Mouse (Mus musculus) embryonic facial prominence, embryonic 13.5 days (tissue): ENCODE data around the gene Tbc1d19. TPM values are rescaled to one million over a fixed set of nuclear protein-coding genes. Genes with fewer than 3 reads are reported as not detected.

Source experiments
- ATAC-seq: fragments of 200-750 bp; cut with Nextera tagmentation; 2 replicates; pipeline ENCODE4 v1.8.0; 2017; ENCODE audit warnings: low read depth; ENCODE audit not compliant: insufficient number of reproducible peaks, insufficient read depth, low FRiP score, low TSS enrichment
- H3K27ac ChIP-seq: fragments of 300-500 bp; sonication (generic); 2 replicates; pipeline ENCODE4 v1.5.1; 2015; ENCODE audit warnings: moderate library complexity, mild to moderate bottlenecking, inconsistent platforms
- H3K27me3 ChIP-seq: fragments of 300-500 bp; sonication (generic); 2 replicates; pipeline ENCODE4 v1.6.1; 2015; ENCODE audit warnings: mild to moderate bottlenecking, inconsistent platforms
- H3K36me3 ChIP-seq: fragments of 300-500 bp; sonication (generic); 2 replicates; pipeline ENCODE4 v1.6.1; 2015; ENCODE audit warnings: mild to moderate bottlenecking, inconsistent platforms
- H3K4me1 ChIP-seq: fragments of 300-500 bp; sonication (generic); 2 replicates; pipeline ENCODE4 v1.6.1; 2015; ENCODE audit warnings: inconsistent platforms
- H3K4me2 ChIP-seq: fragments of 300-500 bp; sonication (generic); 2 replicates; pipeline ENCODE4 v1.6.1; 2015; ENCODE audit warnings: moderate library complexity, mild to moderate bottlenecking, inconsistent platforms
- H3K4me3 ChIP-seq: fragments of 300-500 bp; sonication (generic); 2 replicates; pipeline ENCODE4 v1.5.1; 2015; ENCODE audit warnings: mild to moderate bottlenecking, inconsistent platforms
- H3K9ac ChIP-seq: fragments of 300-500 bp; sonication (generic); 2 replicates; pipeline ENCODE4 v1.6.1; 2015; ENCODE audit warnings: mild to moderate bottlenecking, inconsistent platforms
- H3K9me3 ChIP-seq: fragments of 300-500 bp; sonication (generic); 2 replicates; pipeline ENCODE4 v1.6.1; 2016; ENCODE audit warnings: inconsistent platforms
- WGBS: fragments of 180-500 bp; shearing (Covaris S2); methylation state at CpG from one replicate; pipeline ENCODE4 v1.1.7; 2015; ENCODE audit warnings: mixed read lengths; 5-methylcytosine and 5-hydroxymethylcytosine counted together
- polyA plus RNA-seq: library from polyadenylated mRNA; unstranded; fragments of >200 nt; fragmentation: Nextera tagmentation; extraction: Ambion mirVana; gene quantifications from 2 replicates; pipeline ENCODE4 v1.2.1, GENCODE M21; 2015

The Tbc1d19 gene
- polyA plus RNA-seq, 1 experiment from 2014 or later: 51.5 TPM

- H3K27me3 ChIP-seq: no peaks in the 10 kb centered on the region
- ATAC-seq: no peak
- no peak overlapping the region for H3K9ac ChIP-seq
- H3K36me3 ChIP-seq: no peaks in the 10 kb centered on the region
- 90% methylated on average over 4 of the region's 4 CpGs for WGBS
- H3K4me2 ChIP-seq: no peak overlapping the region
- no peaks in the 10 kb centered on the region for H3K9me3 ChIP-seq
- H3K4me3 ChIP-seq: no peak overlapping the region
- H3K27ac ChIP-seq: no peak overlapping the region
- 0 out of 2 replicates have a peak, but pooled peaks cover 4% of the 10 kb centered on the region for H3K4me1 ChIP-seq
Observed at GRCm38 (mm10) chr5:53937187-53937586, 127.8 kb downstream of the Tbc1d19 start.

GRCm38 (mm10) chr5:53939026-53939425, 129.6 kb downstream of the Tbc1d19 start:
- H3K4me1 ChIP-seq: 0 out of 2 replicates have a peak, but pooled peaks cover 4% of the 10 kb centered on the region
- H3K27me3 ChIP-seq: no peaks in the 10 kb centered on the region
- H3K4me3 ChIP-seq: no peak overlapping the region
- H3K9ac ChIP-seq: no peak overlapping the region
- WGBS: 75% methylated on average over 7 of the region's 7 CpGs
- ATAC-seq: no peak
- H3K4me2 ChIP-seq: no peak overlapping the region
- no peaks in the 10 kb centered on the region for H3K36me3 ChIP-seq
- H3K27ac ChIP-seq: no peak overlapping the region
- no peaks in the 10 kb centered on the region for H3K9me3 ChIP-seq

GRCm38 (mm10) chr5:53941322-53942024, 132.1 kb downstream of the Tbc1d19 start:
- H3K9ac ChIP-seq: no peak overlapping the region
- 66% methylated on average over 11 of the region's 11 CpGs for WGBS
- H3K4me1 ChIP-seq: 0 out of 2 replicates have a peak, but pooled peaks cover 4% of the 10 kb centered on the region
- no peaks in the 10 kb centered on the region for H3K27me3 ChIP-seq
- H3K4me3 ChIP-seq: no peak overlapping the region
- no peak for ATAC-seq
- no peak overlapping the region for H3K27ac ChIP-seq
- H3K4me2 ChIP-seq: no peak overlapping the region
- no peaks in the 10 kb centered on the region for H3K36me3 ChIP-seq
- no peaks in the 10 kb centered on the region for H3K9me3 ChIP-seq

- WGBS: 73% methylated on average over 4 of the region's 4 CpGs
- H3K4me1 ChIP-seq: peaks cover 4% of the 10 kb centered on the region
- no peaks in the 10 kb centered on the region for H3K36me3 ChIP-seq
- H3K4me2 ChIP-seq: no peak overlapping the region
- no peak overlapping the region for H3K9ac ChIP-seq
- no peak for ATAC-seq
- no peaks in the 10 kb centered on the region for H3K27me3 ChIP-seq
- no peak overlapping the region for H3K27ac ChIP-seq
- H3K9me3 ChIP-seq: no peaks in the 10 kb centered on the region
- no peak overlapping the region for H3K4me3 ChIP-seq
Observed at GRCm38 (mm10) chr5:53942332-53942731, 132.9 kb downstream of the Tbc1d19 start.

GRCm38 (mm10) chr5:53943321-53943857, 134.0 kb downstream of the Tbc1d19 start:
- no peak overlapping the region for H3K27ac ChIP-seq
- no peaks in the 10 kb centered on the region for H3K9me3 ChIP-seq
- peaks cover 11% of the 10 kb centered on the region for H3K4me1 ChIP-seq
- WGBS: 83% methylated on average over 11 of the region's 11 CpGs
- H3K27me3 ChIP-seq: no peaks in the 10 kb centered on the region
- no peak overlapping the region for H3K4me3 ChIP-seq
- ATAC-seq: no peak
- no peak overlapping the region for H3K4me2 ChIP-seq
- H3K36me3 ChIP-seq: no peaks in the 10 kb centered on the region
- H3K9ac ChIP-seq: no peak overlapping the region

- WGBS: 90% methylated on average over 8 of the region's 8 CpGs
Observed at GRCm38 (mm10) chr5:53946747-53947146, 137.3 kb downstream of the Tbc1d19 start.

GRCm38 (mm10) chr5:53947549-53948183, 138.3 kb downstream of the Tbc1d19 start:
- Histone ChIP-seq H3K27ac (no peak overlapping the region), H3K9me3 (no peaks in the 10 kb centered on the region), H3K27me3 (no peaks in the 10 kb centered on the region), H3K4me3 (no peak overlapping the region), H3K4me2 (no peak overlapping the region), H3K4me1 (peaks cover 14% of the 10 kb centered on the region), H3K36me3 (no peaks in the 10 kb centered on the region), H3K9ac (no peak overlapping the region)
- WGBS: 42% methylated on average over 9 of the region's 9 CpGs
- no peak for ATAC-seq

More at GRCm38 (mm10) chr5:53946747-53947146, 137.3 kb downstream of the Tbc1d19 start:
- H3K9ac ChIP-seq: no peak overlapping the region
- H3K9me3 ChIP-seq: no peaks in the 10 kb centered on the region
- peaks cover 14% of the 10 kb centered on the region for H3K4me1 ChIP-seq
- ATAC-seq: no peak
- no peak overlapping the region for H3K4me3 ChIP-seq
- no peaks in the 10 kb centered on the region for H3K36me3 ChIP-seq
- H3K27me3 ChIP-seq: no peaks in the 10 kb centered on the region
- no peak overlapping the region for H3K4me2 ChIP-seq
- no peak overlapping the region for H3K27ac ChIP-seq

- Histone ChIP-seq H3K4me1 (peaks cover 14% of the 10 kb centered on the region), H3K4me3 (no peak overlapping the region), H3K36me3 (no peaks in the 10 kb centered on the region), H3K9me3 (no peaks in the 10 kb centered on the region), H3K4me2 (no peak overlapping the region), H3K27me3 (no peaks in the 10 kb centered on the region), H3K9ac (no peak overlapping the region), H3K27ac (no peak overlapping the region)
- WGBS: 86% methylated on average over 8 of the region's 8 CpGs
- ATAC-seq: no peak
Observed at GRCm38 (mm10) chr5:53948606-53949266, 139.3 kb downstream of the Tbc1d19 start.

GRCm38 (mm10) chr5:53950189-53950588, 140.8 kb downstream of the Tbc1d19 start:
- Histone ChIP-seq H3K27me3 (no peaks in the 10 kb centered on the region), H3K4me2 (no peak overlapping the region), H3K27ac (no peak overlapping the region), H3K9ac (no peak overlapping the region), H3K4me1 (peaks cover 14% of the 10 kb centered on the region), H3K36me3 (no peaks in the 10 kb centered on the region), H3K9me3 (no peaks in the 10 kb centered on the region), H3K4me3 (no peak overlapping the region)
- 51% methylated on average over 7 of the region's 7 CpGs for WGBS
- ATAC-seq: no peak

GRCm38 (mm10) chr5:53953216-53953615, 143.8 kb downstream of the Tbc1d19 start:
- Histone ChIP-seq H3K27ac (no peak overlapping the region), H3K9ac (no peak overlapping the region)
- ATAC-seq: no peak

More at GRCm38 (mm10) chr5:53953216-53953615, 143.8 kb downstream of the Tbc1d19 start:
- H3K36me3 ChIP-seq: no peaks in the 10 kb centered on the region
- no peaks in the 10 kb centered on the region for H3K27me3 ChIP-seq
- no peak overlapping the region for H3K4me3 ChIP-seq
- no peak overlapping the region for H3K4me2 ChIP-seq
- peaks cover 6% of the 10 kb centered on the region; the same call in 1 of the 2 replicates for H3K4me1 ChIP-seq
- H3K9me3 ChIP-seq: no peaks in the 10 kb centered on the region
